Mouse (Mus musculus): ENCODE data around the gene Cdkn2a.

- no peak for TF ChIP-seq CTCF (IDR thresholded peaks at IDR 0.05; ENCODE audit: control insufficient read depth, insufficient read depth, insufficient replicate concordance, low read depth, low read length)
- no peak for TF ChIP-seq POLR2A (IDR thresholded peaks at IDR 0.05; ENCODE audit: control insufficient read depth, low read depth, low read length)
Observed at GRCm38 (mm10) chr4:89299721-89300120, 5.3 kb upstream of the Cdkn2a start.
